In the genomic region with DNA sequence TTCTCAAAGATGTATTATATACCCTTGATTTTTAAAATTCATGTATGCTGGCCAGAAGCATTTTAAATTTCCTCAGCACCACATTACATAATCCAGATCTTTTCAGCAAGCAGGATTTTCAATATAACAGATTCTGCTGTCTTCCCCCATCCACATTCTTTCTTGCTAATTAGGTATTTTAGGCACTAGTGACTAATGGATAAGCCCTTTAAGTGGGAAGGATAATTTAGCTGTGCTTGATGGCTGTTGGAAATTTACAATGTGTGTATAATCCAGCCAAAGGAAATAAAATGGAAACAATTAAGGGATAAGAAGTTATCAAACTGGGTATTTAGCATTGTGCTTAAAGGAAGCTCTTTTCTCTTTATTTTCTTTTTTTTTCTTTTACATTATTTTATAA, we compare ENCODE assay signal across 11 mouse cellular contexts.
"Had no signal": no experiment of that assay in that cellular context is flagged by ENCODE, and none has a peak within 500 bp of the region (broad histone marks: within the 10 kb centered on the region; RNA-seq: fewer than 3 reads in every experiment).

No protein-coding gene starts in this region.

- H3K4me1 ChIP-seq: limb, embryonic 12.5 days; liver, embryonic 13.5 days; midbrain, embryonic 13.5 days; neural tube, embryonic 13.5 days had no signal

- ATAC-seq: liver, postnatal 0 days; midbrain, embryonic 13.5 days had no signal

- H3K9me3 ChIP-seq: limb, embryonic 12.5 days; liver, embryonic 13.5 days; midbrain, embryonic 13.5 days; neural tube, embryonic 13.5 days had no signal

- DNase-seq: kidney, adult 8-10 months; kidney, postnatal 25 days; liver; liver, embryonic 13.5 days; liver, postnatal 0 days; right cerebral cortex, adult 18-20 months; right cerebral cortex, postnatal 25 days; thymus, postnatal 4 days had no signal

- H3K36me3 ChIP-seq: limb, embryonic 12.5 days; liver, embryonic 13.5 days; midbrain, embryonic 13.5 days; neural tube, embryonic 13.5 days had no signal

- H3K27ac ChIP-seq: limb, embryonic 12.5 days; liver, embryonic 13.5 days; midbrain, embryonic 13.5 days; neural tube, embryonic 13.5 days had no signal

- H3K4me3 ChIP-seq: limb, embryonic 12.5 days; liver, embryonic 13.5 days; midbrain, embryonic 13.5 days; neural tube, embryonic 13.5 days had no signal

- H3K9ac ChIP-seq: limb, embryonic 12.5 days; liver, embryonic 13.5 days; liver, postnatal 0 days; midbrain, embryonic 13.5 days; neural tube, embryonic 13.5 days had no signal

- H3K4me2 ChIP-seq: limb, embryonic 12.5 days; liver, embryonic 13.5 days; midbrain, embryonic 13.5 days; neural tube, embryonic 13.5 days had no signal

- H3K27me3 ChIP-seq: limb, embryonic 12.5 days; liver, embryonic 13.5 days; midbrain, embryonic 13.5 days; neural tube, embryonic 13.5 days had no signal
